Mouse (Mus musculus): ENCODE measurements around the gene Zcchc2. TPM values are rescaled to one million over a fixed set of nuclear protein-coding genes. Genes with fewer than 3 reads are reported as not detected.
A peak's percentile ranks its signal among the peaks of the same experiment; 100 is the strongest.

Gene Zcchc2
- total and polyA plus RNA-seq, 2 experiments from 2014 or later = 2.7 to 18.9 TPM

- WGBS = 82% methylated on average over 6 of the region's 6 CpGs
- no peak for ATAC-seq (ENCODE audit: low FRiP score)
- Histone ChIP-seq H3K4me1 (ENCODE audit: insufficient read depth, low read length) (no peaks in the 10 kb centered on the region), H3K9ac (replicated peaks; ENCODE audit: low read length, poor library complexity, severe bottlenecking) (no peak overlapping the region), H3K4me2 (ENCODE audit: low read depth, low read length, poor library complexity, severe bottlenecking) (no peak overlapping the region), H3K27me3 (ENCODE audit: insufficient read depth, low read length) (peaks cover 4% of the 10 kb centered on the region; the same call in 1 of the 2 replicates), H3K36me3 (ENCODE audit: insufficient read depth, low read length) (no peaks in the 10 kb centered on the region), H3K9me3 (ENCODE audit: low read length) (no peaks in the 10 kb centered on the region), H3K27ac (ENCODE audit: low read depth, low read length) (no peak overlapping the region), H3K4me3 (ENCODE audit: low read depth, low read length) (no peak overlapping the region)
- no peak for TF ChIP-seq CTCF (IDR thresholded peaks at IDR 0.05)
- no peak for DNase-seq (ENCODE audit: low spot score)
These were observed 7.5 kb upstream of the Zcchc2 start for GRCm38 (mm10) chr1:105982496-105983364.

GRCm38 (mm10) chr1:105984172-105984571, 6.0 kb upstream of the Zcchc2 start:
- H3K4me1 ChIP-seq (ENCODE audit: insufficient read depth, low read length) = no peaks in the 10 kb centered on the region
- 95% methylated on average over 3 of the region's 3 CpGs for WGBS
- H3K4me3 ChIP-seq (ENCODE audit: low read depth, low read length) = no peak overlapping the region
- H3K27me3 ChIP-seq (ENCODE audit: insufficient read depth, low read length) = peaks cover 4% of the 10 kb centered on the region; the same call in 1 of the 2 replicates
- H3K9ac ChIP-seq (replicated peaks; ENCODE audit: low read length, poor library complexity, severe bottlenecking) = no peak overlapping the region
- ATAC-seq (ENCODE audit: low FRiP score) = no peak
- H3K36me3 ChIP-seq (ENCODE audit: insufficient read depth, low read length) = no peaks in the 10 kb centered on the region
- H3K9me3 ChIP-seq (ENCODE audit: low read length) = no peaks in the 10 kb centered on the region
- H3K4me2 ChIP-seq (ENCODE audit: low read depth, low read length, poor library complexity, severe bottlenecking) = no peak overlapping the region
- no peak overlapping the region for H3K27ac ChIP-seq (ENCODE audit: low read depth, low read length)
- TF ChIP-seq CTCF (IDR thresholded peaks at IDR 0.05) = no peak
- no peak for DNase-seq (ENCODE audit: low spot score)

- Histone ChIP-seq H3K4me3 (ENCODE audit: low read depth, low read length) (no peak overlapping the region), H3K9me3 (ENCODE audit: low read length) (no peaks in the 10 kb centered on the region), H3K36me3 (ENCODE audit: insufficient read depth, low read length) (no peaks in the 10 kb centered on the region), H3K4me1 (ENCODE audit: insufficient read depth, low read length) (peaks cover 1% of the 10 kb centered on the region; the same call in 1 of the 2 replicates), H3K27me3 (ENCODE audit: insufficient read depth, low read length) (peaks cover 4% of the 10 kb centered on the region; the same call in 1 of the 2 replicates), H3K9ac (replicated peaks; ENCODE audit: low read length, poor library complexity, severe bottlenecking) (no peak overlapping the region), H3K4me2 (ENCODE audit: low read depth, low read length, poor library complexity, severe bottlenecking) (no peak overlapping the region), H3K27ac (ENCODE audit: low read depth, low read length) (no peak overlapping the region)
- DNase-seq (ENCODE audit: low spot score) (no peak), ATAC-seq (ENCODE audit: low FRiP score) (no peak)
- TF ChIP-seq CTCF (IDR thresholded peaks at IDR 0.05) = no peak
- 79% methylated on average over 3 of the region's 3 CpGs for WGBS
These were observed 2.0 kb upstream of the Zcchc2 start for GRCm38 (mm10) chr1:105988171-105988570.

DNA sequence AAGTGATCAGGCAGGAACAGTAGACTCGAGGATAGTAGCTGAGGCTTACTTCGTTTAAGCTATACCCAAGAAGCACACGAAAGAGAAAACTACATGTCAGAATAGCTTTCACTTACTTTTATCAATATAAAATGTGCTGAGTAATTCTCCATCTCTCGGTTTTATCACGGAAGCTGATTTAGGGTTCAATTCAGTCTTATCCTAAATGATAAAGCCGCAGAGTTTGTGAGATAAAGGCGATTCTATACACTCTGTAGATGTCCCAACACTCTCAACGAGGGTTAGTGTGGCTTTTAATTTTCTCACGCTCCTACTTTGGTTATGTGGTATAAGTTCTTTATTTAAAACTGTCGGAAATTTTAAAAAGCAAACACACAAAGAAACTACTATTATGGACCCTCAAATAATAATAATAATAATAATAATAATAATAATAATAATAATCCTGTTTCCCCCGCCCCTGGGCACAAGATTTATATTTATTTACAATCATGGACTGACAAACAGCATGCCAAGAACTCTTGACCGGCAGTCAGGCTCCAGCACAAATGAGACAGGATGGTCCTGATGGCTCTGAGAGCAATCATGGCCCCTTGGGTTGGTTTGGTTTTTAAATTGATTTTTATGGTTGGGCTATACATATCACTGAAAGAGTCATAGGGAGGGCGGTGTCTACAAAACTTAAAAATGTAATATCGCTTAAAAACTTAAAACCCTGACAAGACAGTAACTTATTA, 1.1 kb upstream of the Zcchc2 start:
- Histone ChIP-seq H3K9ac (replicated peaks; ENCODE audit: low read length, poor library complexity, severe bottlenecking) (no peak overlapping the region), H3K4me3 (ENCODE audit: low read depth, low read length) (peak overlapping the region; percentile 91), H3K36me3 (ENCODE audit: insufficient read depth, low read length) (no peaks in the 10 kb centered on the region), H3K4me2 (ENCODE audit: low read depth, low read length, poor library complexity, severe bottlenecking) (peak overlapping the region; percentile 98), H3K27me3 (ENCODE audit: insufficient read depth, low read length) (no peaks in the 10 kb centered on the region), H3K9me3 (ENCODE audit: low read length) (no peaks in the 10 kb centered on the region), H3K4me1 (ENCODE audit: insufficient read depth, low read length) (peaks cover 4% of the 10 kb centered on the region; the same call in 1 of the 2 replicates), H3K27ac (ENCODE audit: low read depth, low read length) (no peak overlapping the region)
- no peak for TF ChIP-seq CTCF (IDR thresholded peaks at IDR 0.05)
- no peak for ATAC-seq (ENCODE audit: low FRiP score)
- no peak for DNase-seq (ENCODE audit: low spot score)
- 75% methylated on average over 14 of the region's 14 CpGs for WGBS

DNA sequence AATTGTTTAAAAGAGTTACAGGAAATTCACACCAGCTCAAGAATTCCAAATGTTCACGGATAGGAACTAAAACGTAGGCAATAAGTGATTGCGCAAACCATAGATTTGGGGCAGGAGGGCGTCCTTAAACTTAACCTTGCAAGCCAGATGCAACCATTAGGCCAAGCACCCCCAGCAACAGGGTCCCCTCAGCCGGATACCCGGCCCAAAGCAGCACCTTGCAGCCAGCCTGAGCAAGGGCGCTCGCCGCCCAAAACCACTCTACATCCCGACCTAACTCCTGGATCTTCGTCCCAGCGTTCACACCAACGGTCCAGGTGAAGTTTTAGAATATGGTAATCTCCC, 594 bp upstream of the Zcchc2 start:
- no peak for DNase-seq (ENCODE audit: low spot score)
- no peak overlapping the region for H3K27ac ChIP-seq (ENCODE audit: low read depth, low read length)
- H3K4me2 ChIP-seq (ENCODE audit: low read depth, low read length, poor library complexity, severe bottlenecking) = peak overlapping the region; percentile 98
- no peak for TF ChIP-seq CTCF (IDR thresholded peaks at IDR 0.05)
- H3K27me3 ChIP-seq (ENCODE audit: insufficient read depth, low read length) = no peaks in the 10 kb centered on the region
- H3K4me1 ChIP-seq (ENCODE audit: insufficient read depth, low read length) = peaks cover 4% of the 10 kb centered on the region; the same call in 1 of the 2 replicates
- no peaks in the 10 kb centered on the region for H3K9me3 ChIP-seq (ENCODE audit: low read length)
- H3K9ac ChIP-seq (replicated peaks; ENCODE audit: low read length, poor library complexity, severe bottlenecking) = peak overlapping the region; percentile 47
- peak; percentile 0; the same call in 1 of the 2 replicates for ATAC-seq (ENCODE audit: low FRiP score)
- no peaks in the 10 kb centered on the region for H3K36me3 ChIP-seq (ENCODE audit: insufficient read depth, low read length)
- peak overlapping the region; percentile 91 for H3K4me3 ChIP-seq (ENCODE audit: low read depth, low read length)
- 3% methylated on average over 13 of the region's 13 CpGs for WGBS

Data from midbrain, postnatal 0 days (tissue).